Mouse (Mus musculus): ENCODE data around the gene Hyou1. TPM values are rescaled to one million over a fixed set of nuclear protein-coding genes. Genes with fewer than 3 reads are reported as not detected.
"Not testable (repeated sequence)": the region's sequence is repeated elsewhere in the genome, so short reads cannot be mapped to it uniquely, and the experiment has no call there.

Hyou1 gene
- polyA plus RNA-seq, 1 experiment from 2014 or later, result 22.1 TPM

GRCm38 (mm10) chr9:44361190-44361917 lies 17.9 kb upstream of the Hyou1 start, which contains the start of gene Vps11:
TSS of gene Vps11 (minus strand) at chr9:44361670.
- no peaks in the 10 kb centered on the region for H3K27me3 ChIP-seq (ENCODE audit: control insufficient read depth, insufficient read depth, low read length)
- H3K4me2 ChIP-seq (replicated peaks; ENCODE audit: low read depth, low read length), result peak within 1 kb of the TSS; percentile 84
- H3K4me3 ChIP-seq (ENCODE audit: low read depth, low read length), result peak within 1 kb of the TSS; percentile 85
- peak; percentile 96 for ATAC-seq (ENCODE audit: insufficient number of reproducible peaks, insufficient read depth, low FRiP score, low read depth)
- H3K27ac ChIP-seq (ENCODE audit: low read length), result peak within 1 kb of the TSS; percentile 23; the same call in 1 of the 2 replicates
- H3K36me3 ChIP-seq (ENCODE audit: control insufficient read depth, insufficient read depth, low read length), result peaks cover 24% of the 10 kb centered on the region
- peaks cover 5% of the 10 kb centered on the region; the same call in 1 of the 2 replicates for H3K4me1 ChIP-seq (ENCODE audit: control insufficient read depth, insufficient read depth, low read length)
- under 1% methylated on average over 44 of the region's 44 CpGs for WGBS
- H3K9ac ChIP-seq (replicated peaks; ENCODE audit: low read depth, low read length), result peak within 1 kb of the TSS; percentile 57
- H3K9me3 ChIP-seq (ENCODE audit: control insufficient read depth, low read depth, low read length), result no peaks in the 10 kb centered on the region

- H3K27me3 ChIP-seq (ENCODE audit: control insufficient read depth, insufficient read depth, low read length); H3K4me1 ChIP-seq (ENCODE audit: control insufficient read depth, insufficient read depth, low read length); ATAC-seq (ENCODE audit: insufficient number of reproducible peaks, insufficient read depth, low FRiP score, low read depth); H3K9me3 ChIP-seq (ENCODE audit: control insufficient read depth, low read depth, low read length); H3K27ac ChIP-seq (ENCODE audit: low read length); H3K9ac ChIP-seq (replicated peaks; ENCODE audit: low read depth, low read length): not testable (repeated sequence)
- WGBS, result 43% methylated on average over 4 of the region's 4 CpGs
- Histone ChIP-seq H3K4me3 (ENCODE audit: low read depth, low read length) (peak overlapping the region; percentile 85), H3K36me3 (ENCODE audit: control insufficient read depth, insufficient read depth, low read length) (peaks cover 19% of the 10 kb centered on the region), H3K4me2 (replicated peaks; ENCODE audit: low read depth, low read length) (peak overlapping the region; percentile 84)
These were observed 17.4 kb upstream of the Hyou1 start for GRCm38 (mm10) chr9:44361931-44362330.

GRCm38 (mm10) chr9:44364480-44364879 lies 14.8 kb upstream of the Hyou1 start:
- H3K27ac ChIP-seq (ENCODE audit: low read length), result no peak overlapping the region
- H3K4me3 ChIP-seq (ENCODE audit: low read depth, low read length), result no peak overlapping the region
- H3K27me3 ChIP-seq (ENCODE audit: control insufficient read depth, insufficient read depth, low read length), result no peaks in the 10 kb centered on the region
- no peak overlapping the region for H3K9ac ChIP-seq (replicated peaks; ENCODE audit: low read depth, low read length)
- H3K9me3 ChIP-seq (ENCODE audit: control insufficient read depth, low read depth, low read length), result no peaks in the 10 kb centered on the region
- peaks cover 5% of the 10 kb centered on the region; the same call in 1 of the 2 replicates for H3K4me1 ChIP-seq (ENCODE audit: control insufficient read depth, insufficient read depth, low read length)
- H3K36me3 ChIP-seq (ENCODE audit: control insufficient read depth, insufficient read depth, low read length), result peaks cover 2% of the 10 kb centered on the region
- ATAC-seq (ENCODE audit: insufficient number of reproducible peaks, insufficient read depth, low FRiP score, low read depth), result no peak
- H3K4me2 ChIP-seq (replicated peaks; ENCODE audit: low read depth, low read length), result no peak overlapping the region
- 59% methylated on average over 3 of the region's 3 CpGs for WGBS

- no peak for ATAC-seq (ENCODE audit: insufficient number of reproducible peaks, insufficient read depth, low FRiP score, low read depth)
- Histone ChIP-seq H3K27ac (ENCODE audit: low read length) (no peak overlapping the region), H3K9me3 (ENCODE audit: control insufficient read depth, low read depth, low read length) (no peaks in the 10 kb centered on the region), H3K27me3 (ENCODE audit: control insufficient read depth, insufficient read depth, low read length) (no peaks in the 10 kb centered on the region), H3K4me1 (ENCODE audit: control insufficient read depth, insufficient read depth, low read length) (no peaks in the 10 kb centered on the region), H3K4me3 (ENCODE audit: low read depth, low read length) (no peak overlapping the region), H3K36me3 (ENCODE audit: control insufficient read depth, insufficient read depth, low read length) (no peaks in the 10 kb centered on the region), H3K9ac (replicated peaks; ENCODE audit: low read depth, low read length) (no peak overlapping the region), H3K4me2 (replicated peaks; ENCODE audit: low read depth, low read length) (no peak overlapping the region)
These were observed 5.9 kb upstream of the Hyou1 start for GRCm38 (mm10) chr9:44373386-44373785.

GRCm38 (mm10) chr9:44376141-44376540 lies 3.1 kb upstream of the Hyou1 start:
- H3K27me3 ChIP-seq (ENCODE audit: control insufficient read depth, insufficient read depth, low read length), result no peaks in the 10 kb centered on the region
- H3K4me2 ChIP-seq (replicated peaks; ENCODE audit: low read depth, low read length), result no peak overlapping the region
- no peak overlapping the region for H3K4me3 ChIP-seq (ENCODE audit: low read depth, low read length)
- H3K9ac ChIP-seq (replicated peaks; ENCODE audit: low read depth, low read length), result no peak overlapping the region
- H3K27ac ChIP-seq (ENCODE audit: low read length), result no peak overlapping the region
- peaks cover 8% of the 10 kb centered on the region for H3K4me1 ChIP-seq (ENCODE audit: control insufficient read depth, insufficient read depth, low read length)
- WGBS, result 88% methylated on average over 6 of the region's 6 CpGs
- peaks cover under 1% of the 10 kb centered on the region; the same call in 1 of the 2 replicates for H3K36me3 ChIP-seq (ENCODE audit: control insufficient read depth, insufficient read depth, low read length)
- H3K9me3 ChIP-seq (ENCODE audit: control insufficient read depth, low read depth, low read length), result no peaks in the 10 kb centered on the region
- no peak for ATAC-seq (ENCODE audit: insufficient number of reproducible peaks, insufficient read depth, low FRiP score, low read depth)

- H3K9ac ChIP-seq (replicated peaks; ENCODE audit: low read depth, low read length); ATAC-seq (ENCODE audit: insufficient number of reproducible peaks, insufficient read depth, low FRiP score, low read depth); H3K9me3 ChIP-seq (ENCODE audit: control insufficient read depth, low read depth, low read length); H3K27me3 ChIP-seq (ENCODE audit: control insufficient read depth, insufficient read depth, low read length); H3K4me2 ChIP-seq (replicated peaks; ENCODE audit: low read depth, low read length); H3K4me3 ChIP-seq (ENCODE audit: low read depth, low read length); H3K27ac ChIP-seq (ENCODE audit: low read length); H3K4me1 ChIP-seq (ENCODE audit: control insufficient read depth, insufficient read depth, low read length): not testable (repeated sequence)
- WGBS, result 84% methylated on average over 2 of the region's 2 CpGs
- H3K36me3 ChIP-seq (ENCODE audit: control insufficient read depth, insufficient read depth, low read length), result peaks cover 13% of the 10 kb centered on the region
These were observed 2.0 kb upstream of the Hyou1 start for GRCm38 (mm10) chr9:44377335-44377734.

GRCm38 (mm10) chr9:44378153-44378730 lies 1.0 kb upstream of the Hyou1 start:
- Histone ChIP-seq H3K27me3 (ENCODE audit: control insufficient read depth, insufficient read depth, low read length) (no peaks in the 10 kb centered on the region), H3K4me1 (ENCODE audit: control insufficient read depth, insufficient read depth, low read length) (peaks cover 8% of the 10 kb centered on the region), H3K4me2 (replicated peaks; ENCODE audit: low read depth, low read length) (peak overlapping the region; percentile 48), H3K36me3 (ENCODE audit: control insufficient read depth, insufficient read depth, low read length) (peaks cover 22% of the 10 kb centered on the region), H3K9ac (replicated peaks; ENCODE audit: low read depth, low read length) (0 out of 2 replicates have a peak overlapping the region, but pooled peaks have one; percentile 61), H3K9me3 (ENCODE audit: control insufficient read depth, low read depth, low read length) (no peaks in the 10 kb centered on the region), H3K4me3 (ENCODE audit: low read depth, low read length) (peak overlapping the region; percentile 69), H3K27ac (ENCODE audit: low read length) (0 out of 2 replicates have a peak overlapping the region, but pooled peaks have one; percentile 87)
- WGBS, result 81% methylated on average over 5 of the region's 5 CpGs
- ATAC-seq (ENCODE audit: insufficient number of reproducible peaks, insufficient read depth, low FRiP score, low read depth), result no peak

- WGBS, result 5% methylated on average over 15 of the region's 15 CpGs
These were observed 572 bp downstream of the Hyou1 start for GRCm38 (mm10) chr9:44379862-44380261.

More at GRCm38 (mm10) chr9:44379862-44380261, 572 bp downstream of the Hyou1 start:
- peak overlapping the region; percentile 92 for H3K9ac ChIP-seq (replicated peaks; ENCODE audit: low read depth, low read length)
- no peaks in the 10 kb centered on the region for H3K27me3 ChIP-seq (ENCODE audit: control insufficient read depth, insufficient read depth, low read length)
- peaks cover 8% of the 10 kb centered on the region for H3K4me1 ChIP-seq (ENCODE audit: control insufficient read depth, insufficient read depth, low read length)
- H3K27ac ChIP-seq (ENCODE audit: low read length), result peak overlapping the region; percentile 83
- peaks cover 38% of the 10 kb centered on the region for H3K36me3 ChIP-seq (ENCODE audit: control insufficient read depth, insufficient read depth, low read length)
- ATAC-seq (ENCODE audit: insufficient number of reproducible peaks, insufficient read depth, low FRiP score, low read depth), result no peak; the same call in 1 of the 2 replicates
- H3K4me3 ChIP-seq (ENCODE audit: low read depth, low read length), result peak overlapping the region; percentile 69
- no peaks in the 10 kb centered on the region for H3K9me3 ChIP-seq (ENCODE audit: control insufficient read depth, low read depth, low read length)
- peak overlapping the region; percentile 98 for H3K4me2 ChIP-seq (replicated peaks; ENCODE audit: low read depth, low read length)

Measured in stomach, embryonic 14.5 days (tissue).